Mouse (Mus musculus) heart, postnatal 0 days (tissue): Measurements from ENCODE around the gene Slc22a5. TPM values are rescaled to one million over a fixed set of nuclear protein-coding genes. Genes with fewer than 3 reads are reported as not detected.

Experiments
- ATAC-seq: fragments of 200-750 bp; cut with Nextera tagmentation; 2 replicates; pipeline ENCODE4 v1.8.0; 2017; ENCODE audit warnings: low read depth, moderate number of reproducible peaks, moderate library complexity; ENCODE audit not compliant: insufficient read depth
- DNase-seq: peaks from one replicate; pipeline ENCODE4 v3.0.0-alpha.2; 2016; ENCODE audit warnings: low spot score
- H3K27ac ChIP-seq: fragments of 300-500 bp; sonication (generic); 2 replicates; pipeline ENCODE4 v1.5.1; 2014; ENCODE audit warnings: low read depth, mild to moderate bottlenecking
- H3K27me3 ChIP-seq: fragments of 300-500 bp; sonication (generic); 2 replicates; pipeline ENCODE4 v1.6.1; 2014; ENCODE audit warnings: low read length, mixed read lengths; ENCODE audit not compliant: control insufficient read depth, insufficient read depth
- H3K36me3 ChIP-seq: fragments of 300-500 bp; sonication (generic); replicated peaks from 2 replicates; pipeline ENCODE4 v1.6.1; 2014; ENCODE audit warnings: low read length, mixed read lengths; ENCODE audit not compliant: control insufficient read depth, insufficient read depth
- H3K4me1 ChIP-seq: fragments of 300-500 bp; sonication (generic); 2 replicates; pipeline ENCODE4 v1.6.1; 2014; ENCODE audit warnings: antibody characterized with exemption; ENCODE audit not compliant: control insufficient read depth, insufficient read depth
- H3K4me2 ChIP-seq: fragments of 300-500 bp; sonication (generic); 2 replicates; pipeline ENCODE4 v1.6.1; 2014; ENCODE audit warnings: low read depth, mild to moderate bottlenecking, low read length, moderate library complexity
- H3K4me3 ChIP-seq: fragments of 300-500 bp; sonication (generic); 2 replicates; pipeline ENCODE4 v1.5.1; 2014; ENCODE audit warnings: low read depth, low read length
- H3K9ac ChIP-seq: fragments of 300-500 bp; sonication (generic); replicated peaks from 2 replicates; pipeline ENCODE4 v1.6.1; 2014; ENCODE audit warnings: low read depth, low read length, mixed read lengths
- H3K9me3 ChIP-seq: fragments of 300-500 bp; sonication (generic); replicated peaks from 2 replicates; pipeline ENCODE4 v1.6.1; 2016; ENCODE audit warnings: low read length; ENCODE audit not compliant: control insufficient read depth
- CTCF ChIP-seq: IDR thresholded peaks from 2 replicates; pipeline ENCODE4 v1.5.1; 2016; ENCODE audit warnings: antibody characterized with exemption, control low read depth, low read depth
- EP300 ChIP-seq: IDR thresholded peaks from 2 replicates; pipeline ENCODE4 v1.6.1; 2016; ENCODE audit warnings: antibody characterized with exemption, low read depth
- WGBS: fragments of 180-500 bp; shearing (Covaris S2); extraction: QIAGEN DNeasy Blood & Tissue Kit; methylation state at CpG from one replicate; pipeline ENCODE4 v1.1.7; 2014; 5-methylcytosine and 5-hydroxymethylcytosine counted together
- polyA plus RNA-seq: library from polyadenylated mRNA; unstranded; fragments of >200 nt; fragmentation: Nextera tagmentation; extraction: Ambion mirVana; gene quantifications from 2 replicates; pipeline ENCODE4 v1.2.1, GENCODE M21; 2015
- total RNA-seq: library from RNA; depleted of rRNA; stranded (reverse); fragments of >200 nt; gene quantifications from 2 replicates; pipeline ENCODE4 v1.2.3, GENCODE M21; 2014; ENCODE audit warnings: low replicate concordance

The Slc22a5 gene
- total and polyA plus RNA-seq, 2 experiments from 2014 or later, result 14.5 to 15.6 TPM

DNA sequence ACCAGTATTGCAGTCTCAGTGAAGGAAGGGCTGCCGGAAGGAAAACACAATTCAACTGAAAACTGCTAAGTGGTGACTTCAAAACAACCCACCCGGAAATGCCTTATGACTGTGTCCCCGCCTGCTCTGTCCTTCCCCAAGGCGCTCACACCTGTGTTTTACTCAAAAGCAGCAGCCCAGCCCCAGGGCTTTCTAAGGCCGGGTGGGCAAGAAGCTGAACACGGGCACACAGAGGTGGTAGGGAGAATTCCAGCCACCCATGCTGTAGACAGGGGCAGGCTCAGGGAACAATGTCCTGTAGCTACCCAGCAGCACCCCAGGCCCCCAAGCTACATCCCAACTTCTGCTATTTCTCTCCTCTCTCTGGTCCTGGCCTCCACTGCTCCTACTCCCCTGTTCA is 45.8 kb downstream of the Slc22a5 start:
- H3K4me3 ChIP-seq, result no peak overlapping the region
- no peak overlapping the region for H3K27ac ChIP-seq
- H3K4me2 ChIP-seq, result no peak overlapping the region
- no peaks in the 10 kb centered on the region for H3K27me3 ChIP-seq
- no peaks in the 10 kb centered on the region for H3K9me3 ChIP-seq
- H3K9ac ChIP-seq, result no peak overlapping the region
- ATAC-seq (no peak), DNase-seq (no peak)
- H3K4me1 ChIP-seq, result peaks cover 9% of the 10 kb centered on the region; the same call in 1 of the 2 replicates
- H3K36me3 ChIP-seq, result no peaks in the 10 kb centered on the region
- WGBS, result 81% methylated on average over 6 of the region's 6 CpGs
- TF ChIP-seq EP300 (no peak), CTCF (no peak)

DNA sequence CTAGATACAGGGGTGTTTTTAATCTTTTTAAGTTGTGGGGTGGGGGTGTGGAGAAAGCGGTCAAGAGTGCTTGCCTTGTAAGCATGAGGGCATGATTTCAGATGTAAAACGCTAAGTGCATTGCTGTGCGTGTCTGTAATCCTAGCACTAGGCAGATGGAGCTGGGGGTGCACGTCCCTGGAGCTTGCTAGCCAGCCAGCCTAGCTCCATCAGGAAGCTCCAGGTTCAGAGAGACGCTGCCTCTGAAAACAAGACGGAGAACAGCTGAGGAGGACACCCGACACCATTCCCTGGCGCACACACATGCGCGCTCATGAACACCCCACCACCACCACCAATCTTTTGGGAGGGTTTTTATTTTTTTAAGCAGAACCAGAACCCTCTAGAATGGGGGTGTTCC is 48.4 kb downstream of the Slc22a5 start:
- DNase-seq (no peak), ATAC-seq (no peak)
- H3K4me2 ChIP-seq, result no peak overlapping the region
- WGBS, result 73% methylated on average over 10 of the region's 10 CpGs
- H3K9me3 ChIP-seq, result no peaks in the 10 kb centered on the region
- no peak for TF ChIP-seq EP300
- H3K27ac ChIP-seq, result no peak overlapping the region
- H3K36me3 ChIP-seq, result no peaks in the 10 kb centered on the region
- H3K27me3 ChIP-seq, result no peaks in the 10 kb centered on the region
- no peak overlapping the region for H3K9ac ChIP-seq
- no peak overlapping the region for H3K4me3 ChIP-seq
- H3K4me1 ChIP-seq, result peaks cover 15% of the 10 kb centered on the region

DNA sequence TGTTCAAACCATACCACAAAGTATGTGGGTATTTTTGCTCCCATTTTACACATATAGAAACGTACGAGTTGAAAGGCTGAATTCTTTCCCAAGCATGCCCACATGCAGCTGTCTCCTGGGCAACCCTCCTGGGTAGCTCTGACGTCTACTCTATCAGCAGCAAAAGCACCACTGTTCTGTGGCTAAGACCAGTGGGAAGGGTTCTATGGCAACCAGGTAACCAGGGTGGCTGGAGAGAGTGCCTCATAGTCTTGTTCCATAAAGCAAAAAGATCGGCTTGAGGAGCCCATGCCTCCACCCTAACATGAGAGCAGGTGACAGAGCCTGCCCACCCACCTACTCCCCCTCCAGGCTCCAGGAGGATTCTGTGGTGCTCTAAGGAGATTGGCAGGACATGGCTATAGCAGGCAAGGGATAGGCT is 49.3 kb downstream of the Slc22a5 start:
- no peak overlapping the region for H3K4me3 ChIP-seq
- no peak overlapping the region for H3K9ac ChIP-seq
- H3K27me3 ChIP-seq, result no peaks in the 10 kb centered on the region
- H3K4me1 ChIP-seq, result peaks cover 15% of the 10 kb centered on the region
- no peaks in the 10 kb centered on the region for H3K36me3 ChIP-seq
- H3K9me3 ChIP-seq, result no peaks in the 10 kb centered on the region
- TF ChIP-seq CTCF (no peak), EP300 (no peak)
- WGBS, result 67% methylated on average over 4 of the region's 4 CpGs
- ATAC-seq (no peak), DNase-seq (no peak)
- no peak overlapping the region for H3K4me2 ChIP-seq
- H3K27ac ChIP-seq, result no peak overlapping the region

DNA sequence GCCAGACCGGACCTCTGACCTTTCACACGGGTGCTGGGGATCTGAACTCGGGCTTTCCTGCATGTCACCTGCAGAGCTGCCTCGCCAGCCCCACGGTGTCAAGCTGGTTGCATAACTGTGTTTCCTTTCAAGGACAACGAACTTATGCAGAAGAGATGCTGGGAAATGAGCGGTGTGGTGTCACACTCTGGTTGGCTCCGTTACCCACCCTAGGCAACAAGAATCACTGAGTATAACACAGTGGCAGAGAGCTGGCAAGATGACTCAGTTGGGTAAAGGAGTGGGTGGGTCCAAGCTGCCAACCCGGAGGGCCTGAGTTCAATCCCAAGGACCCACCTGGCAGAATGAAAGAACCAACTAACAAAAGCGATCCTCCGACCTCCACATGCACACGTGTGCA is 49.9 kb downstream of the Slc22a5 start:
- WGBS, result 80% methylated on average over 12 of the region's 12 CpGs

DNA sequence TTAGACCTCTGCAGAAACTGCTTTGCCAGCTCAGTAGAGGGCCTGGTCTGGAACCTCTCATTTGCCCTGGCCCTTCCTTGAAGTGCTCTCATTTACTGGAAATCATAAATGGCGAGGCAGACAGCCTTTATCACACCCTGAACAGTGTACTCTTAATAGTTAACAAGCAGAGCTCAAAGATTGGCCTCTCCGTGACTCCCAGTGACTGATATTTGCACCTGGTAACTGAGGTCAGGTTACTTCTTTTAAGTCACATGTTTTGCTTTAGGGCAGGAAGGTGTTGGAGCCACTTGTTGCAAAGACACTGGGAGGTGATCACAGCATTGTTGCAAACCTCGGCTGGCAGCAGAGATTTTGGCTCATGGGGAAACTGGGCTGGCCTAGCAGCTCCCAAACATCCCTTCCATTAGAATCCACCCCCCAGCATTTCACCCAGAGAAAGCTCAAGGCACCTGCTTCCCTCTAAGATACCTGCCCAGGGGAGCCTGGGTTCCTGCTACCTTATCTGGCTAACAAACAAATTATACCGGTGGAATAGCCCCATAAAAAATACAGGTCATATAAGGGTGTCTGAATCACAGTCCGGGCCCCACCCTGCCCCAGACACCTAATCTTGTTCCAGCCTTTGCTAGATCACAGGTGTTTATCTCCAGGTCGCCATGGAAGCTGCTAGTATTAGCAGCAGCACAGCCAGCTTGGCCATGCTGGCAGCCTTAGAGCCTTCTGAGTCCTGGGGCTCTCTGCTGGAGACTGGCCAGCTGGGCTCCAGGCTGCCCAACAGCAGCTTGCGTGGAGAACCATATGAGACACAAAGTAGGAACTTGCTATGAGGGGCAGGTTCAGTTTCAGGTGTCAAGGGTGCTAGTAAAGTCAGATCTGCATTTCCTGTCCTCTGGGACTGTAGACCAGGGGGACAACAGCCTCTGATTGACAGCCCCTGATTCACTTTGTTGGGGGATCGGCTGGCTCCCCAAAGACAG is 51.5 kb downstream of the Slc22a5 start:
- TF ChIP-seq EP300 (no peak), CTCF (no peak)
- Histone ChIP-seq H3K9me3 (no peaks in the 10 kb centered on the region), H3K9ac (no peak overlapping the region), H3K27me3 (no peaks in the 10 kb centered on the region), H3K36me3 (no peaks in the 10 kb centered on the region), H3K4me1 (peaks cover 15% of the 10 kb centered on the region), H3K27ac (no peak overlapping the region), H3K4me2 (no peak overlapping the region), H3K4me3 (no peak overlapping the region)
- DNase-seq (peak; percentile 26), ATAC-seq (no peak)
- 32% methylated on average over 8 of the region's 8 CpGs for WGBS

More for the DNA sequence above, 49.9 kb downstream of the Slc22a5 start:
- H3K4me1 ChIP-seq, result peaks cover 15% of the 10 kb centered on the region
- TF ChIP-seq CTCF, result no peak
- no peak for TF ChIP-seq EP300
- no peak overlapping the region for H3K9ac ChIP-seq
- H3K36me3 ChIP-seq, result no peaks in the 10 kb centered on the region
- H3K4me2 ChIP-seq, result no peak overlapping the region
- H3K4me3 ChIP-seq, result no peak overlapping the region
- DNase-seq (no peak), ATAC-seq (no peak)
- no peaks in the 10 kb centered on the region for H3K9me3 ChIP-seq
- no peak overlapping the region for H3K27ac ChIP-seq
- H3K27me3 ChIP-seq, result no peaks in the 10 kb centered on the region
